Mouse (Mus musculus): Measurements from ENCODE around the gene Mmp28.

GRCm38 (mm10) chr11:83455608-83456007, 7.3 kb downstream of the Mmp28 start:
- TF ChIP-seq CTCF (IDR thresholded peaks at IDR 0.05; ENCODE audit: low read depth) (no peak), EP300 (IDR thresholded peaks at IDR 0.05; ENCODE audit: low read depth) (no peak)
